Mouse (Mus musculus): ENCODE data around the gene Enox1. TPM values are rescaled to one million over a fixed set of nuclear protein-coding genes. Genes with fewer than 3 reads are reported as not detected.

Enox1 gene
- total RNA-seq, 2 experiments from 2014 or later = 3.3 to 4.0 TPM

DNA sequence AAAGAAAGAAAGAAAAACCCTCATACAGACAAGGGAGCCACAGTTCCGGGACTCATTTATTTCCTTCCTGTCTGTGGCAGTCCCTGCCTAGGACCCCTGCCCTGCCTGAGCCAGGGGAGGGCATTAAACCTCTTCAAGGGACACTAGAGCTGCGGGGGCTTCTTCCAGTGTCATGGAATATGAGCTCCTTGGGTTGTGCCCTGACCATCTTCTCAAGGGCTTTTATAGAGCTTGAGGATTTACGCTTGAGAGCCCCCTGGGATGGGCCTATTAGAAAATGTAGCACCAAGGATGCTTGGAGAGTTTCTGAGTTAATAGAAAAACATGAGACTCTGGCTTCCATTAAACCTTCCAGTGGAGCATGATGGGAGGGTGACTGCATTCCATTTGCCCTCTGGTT is 39.7 kb downstream of the Enox1 start:
- no peak for DNase-seq

- DNase-seq = no peak
Observed at GRCm38 (mm10) chr14:77197414-77197915, 40.9 kb downstream of the Enox1 start.

GRCm38 (mm10) chr14:77210889-77211288 is 54.3 kb downstream of the Enox1 start:
- DNase-seq = no peak

- DNase-seq = no peak
Observed at GRCm38 (mm10) chr14:77213210-77213609, 56.6 kb downstream of the Enox1 start.

DNA sequence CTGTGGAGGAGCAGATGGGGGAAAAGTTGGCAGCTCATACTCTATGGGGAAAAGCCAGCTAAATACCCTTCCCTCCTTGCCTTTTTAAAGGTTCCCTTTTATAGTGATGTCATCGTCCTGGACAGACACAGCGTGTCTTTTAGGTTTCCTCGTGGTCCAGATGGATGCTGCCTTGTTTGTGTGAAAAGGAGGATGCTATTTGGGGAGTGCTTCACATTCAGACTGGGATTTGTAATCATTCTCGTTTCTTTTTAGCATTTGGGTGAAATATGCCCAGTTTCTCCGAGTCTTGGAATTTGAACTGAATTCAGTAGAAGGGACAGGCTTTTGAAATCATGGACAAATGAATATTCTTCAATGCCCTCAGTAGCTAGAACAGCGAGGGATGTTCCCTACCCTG is 58.3 kb downstream of the Enox1 start:
- DNase-seq = no peak

DNA sequence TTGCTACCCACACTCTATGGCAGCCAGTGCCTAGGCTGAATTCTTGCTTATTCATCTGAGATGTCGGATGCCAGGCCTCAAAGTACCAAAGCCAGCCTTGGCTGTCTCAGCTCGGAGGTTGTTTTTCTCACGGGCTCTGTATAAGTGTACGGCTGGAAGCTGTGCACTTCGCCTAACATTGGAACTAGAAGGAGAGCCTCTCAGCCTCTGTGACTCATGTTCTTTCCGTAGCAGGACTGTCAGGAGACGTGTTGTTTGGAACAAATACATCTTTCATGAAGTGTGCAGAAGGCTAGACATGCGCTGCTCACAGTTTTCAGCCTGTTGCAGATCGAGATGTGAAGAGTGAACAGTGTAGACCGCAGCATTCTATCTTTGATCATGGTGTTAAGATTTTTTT is 68.8 kb downstream of the Enox1 start:
- no peak for DNase-seq

DNA sequence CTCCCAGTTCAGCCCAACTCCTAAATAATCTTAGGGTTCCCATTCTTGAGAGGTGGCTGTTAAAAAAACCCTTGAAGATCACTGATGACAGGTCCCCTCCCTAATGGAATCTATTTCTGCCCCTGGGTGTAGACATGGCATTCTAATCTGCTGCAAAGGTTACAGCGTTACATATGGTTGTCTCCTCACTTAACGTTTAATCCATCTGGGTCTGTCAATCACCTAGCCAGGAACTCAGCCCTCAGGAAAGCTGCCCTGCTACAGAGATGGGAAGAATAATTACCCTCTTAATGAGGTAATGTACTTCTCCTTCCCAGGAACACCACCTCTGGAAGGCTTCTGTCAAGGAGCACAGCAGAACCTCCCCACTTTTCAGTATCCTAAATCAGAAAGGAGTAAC is 82.2 kb downstream of the Enox1 start:
- DNase-seq = no peak

DNA sequence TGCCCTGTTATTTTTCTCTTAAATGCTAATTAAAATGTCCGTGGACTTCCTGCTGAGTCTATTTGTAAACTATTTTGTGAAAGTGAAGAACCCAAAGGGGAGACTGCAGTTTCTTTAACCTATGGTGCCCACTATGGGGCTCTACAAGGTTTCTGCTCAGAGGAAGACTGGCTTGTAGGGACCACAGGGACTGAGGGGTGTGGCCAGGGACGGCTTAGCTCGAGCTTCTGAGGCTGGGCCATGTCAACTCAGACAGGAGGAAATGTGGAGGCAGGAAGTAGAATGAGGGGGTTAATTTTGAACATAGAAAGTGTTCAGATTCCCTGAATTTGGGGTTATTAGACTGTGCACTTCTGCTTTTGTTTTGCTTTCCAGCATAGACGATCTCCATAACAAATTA is 82.8 kb downstream of the Enox1 start:
- DNase-seq = no peak

- no peak for DNase-seq
Observed at GRCm38 (mm10) chr14:77246977-77247376, 90.4 kb downstream of the Enox1 start.

DNA sequence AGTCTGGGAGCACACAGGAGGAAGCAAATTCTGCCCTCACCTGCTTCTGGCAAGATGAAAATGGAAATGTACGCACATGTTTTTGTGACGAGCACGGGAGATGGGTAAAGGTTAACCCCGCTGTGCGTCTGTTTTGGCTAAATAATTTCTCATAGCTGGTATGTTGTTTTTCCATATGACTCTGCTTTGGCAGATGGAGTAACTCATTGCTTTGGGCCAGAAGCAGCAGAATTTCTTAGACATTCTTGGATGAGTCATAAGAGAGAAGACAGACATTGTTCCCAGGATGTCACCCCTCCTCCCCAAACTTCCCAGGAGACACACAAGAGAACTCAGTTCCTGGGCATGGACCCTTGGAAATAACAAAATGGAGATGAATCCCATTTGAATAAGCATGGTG is 91.9 kb downstream of the Enox1 start:
- DNase-seq = no peak

GRCm38 (mm10) chr14:77248946-77249345 is 92.4 kb downstream of the Enox1 start:
- no peak for DNase-seq

GRCm38 (mm10) chr14:77250652-77251238 is 94.2 kb downstream of the Enox1 start:
- no peak for DNase-seq

- DNase-seq = no peak
Observed at GRCm38 (mm10) chr14:77255201-77255600, 98.6 kb downstream of the Enox1 start.

GRCm38 (mm10) chr14:77255711-77256110 is 99.1 kb downstream of the Enox1 start:
- peak; percentile 11 for DNase-seq

- no peak for DNase-seq
Observed at GRCm38 (mm10) chr14:77256943-77257342, 100.4 kb downstream of the Enox1 start.

DNA sequence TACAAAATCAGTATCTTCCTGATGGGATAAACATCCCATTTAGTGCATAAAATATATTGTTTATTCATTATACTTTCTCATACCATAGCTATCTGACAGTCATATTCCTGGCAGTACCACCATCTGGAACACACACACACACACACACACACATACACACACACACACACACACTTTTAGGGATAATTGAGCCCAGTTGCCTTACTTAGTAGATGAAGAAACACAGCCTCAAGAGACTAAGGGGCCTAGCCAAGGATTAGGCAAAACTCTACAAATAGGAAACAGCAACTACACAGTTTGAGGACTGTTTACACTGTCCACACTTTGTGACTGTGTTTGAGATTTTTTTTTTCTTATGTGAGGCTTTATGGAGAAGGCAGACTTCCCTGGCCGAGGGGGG is 100.9 kb downstream of the Enox1 start:
- DNase-seq = no peak

DNA sequence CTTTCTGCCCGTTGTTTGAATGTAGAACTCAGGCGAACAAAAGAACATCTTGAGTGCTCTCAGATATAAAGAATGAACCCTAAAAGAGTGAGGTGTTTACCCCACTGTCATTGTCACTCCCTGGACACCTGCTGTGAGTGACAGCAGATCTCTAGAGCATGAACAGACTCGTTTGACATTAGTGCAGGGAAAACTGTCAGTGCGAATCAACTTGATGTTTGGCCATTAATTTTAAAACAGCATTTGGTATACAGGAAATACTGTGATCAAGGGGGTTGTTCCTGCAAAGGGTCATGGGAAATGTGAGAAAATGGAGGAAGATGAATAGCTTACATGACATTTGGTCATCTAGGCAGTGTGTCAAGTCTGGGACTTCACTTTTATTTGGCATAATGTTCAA is 101.6 kb downstream of the Enox1 start:
- DNase-seq = no peak

GRCm38 (mm10) chr14:77259686-77260085 is 103.1 kb downstream of the Enox1 start:
- DNase-seq = no peak

DNA sequence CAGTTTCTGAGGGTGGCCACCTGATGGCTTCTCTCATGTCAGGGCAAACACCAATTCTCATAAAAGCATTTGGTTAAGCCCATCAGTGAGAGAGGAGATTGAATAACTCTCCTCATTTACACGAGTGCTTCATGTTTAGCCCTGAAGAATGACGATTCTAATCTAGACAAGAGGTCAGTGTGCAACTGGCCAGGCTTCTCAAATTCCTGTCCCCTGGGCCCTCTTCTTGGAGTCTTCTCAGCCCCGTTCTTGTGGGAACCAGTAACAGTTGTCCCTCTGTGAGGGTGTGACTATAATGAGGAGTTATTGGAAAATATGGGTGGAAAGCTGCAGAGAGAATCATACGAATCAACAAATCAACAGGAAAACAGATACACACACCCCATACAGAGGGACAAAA is 103.5 kb downstream of the Enox1 start:
- DNase-seq = no peak

DNA sequence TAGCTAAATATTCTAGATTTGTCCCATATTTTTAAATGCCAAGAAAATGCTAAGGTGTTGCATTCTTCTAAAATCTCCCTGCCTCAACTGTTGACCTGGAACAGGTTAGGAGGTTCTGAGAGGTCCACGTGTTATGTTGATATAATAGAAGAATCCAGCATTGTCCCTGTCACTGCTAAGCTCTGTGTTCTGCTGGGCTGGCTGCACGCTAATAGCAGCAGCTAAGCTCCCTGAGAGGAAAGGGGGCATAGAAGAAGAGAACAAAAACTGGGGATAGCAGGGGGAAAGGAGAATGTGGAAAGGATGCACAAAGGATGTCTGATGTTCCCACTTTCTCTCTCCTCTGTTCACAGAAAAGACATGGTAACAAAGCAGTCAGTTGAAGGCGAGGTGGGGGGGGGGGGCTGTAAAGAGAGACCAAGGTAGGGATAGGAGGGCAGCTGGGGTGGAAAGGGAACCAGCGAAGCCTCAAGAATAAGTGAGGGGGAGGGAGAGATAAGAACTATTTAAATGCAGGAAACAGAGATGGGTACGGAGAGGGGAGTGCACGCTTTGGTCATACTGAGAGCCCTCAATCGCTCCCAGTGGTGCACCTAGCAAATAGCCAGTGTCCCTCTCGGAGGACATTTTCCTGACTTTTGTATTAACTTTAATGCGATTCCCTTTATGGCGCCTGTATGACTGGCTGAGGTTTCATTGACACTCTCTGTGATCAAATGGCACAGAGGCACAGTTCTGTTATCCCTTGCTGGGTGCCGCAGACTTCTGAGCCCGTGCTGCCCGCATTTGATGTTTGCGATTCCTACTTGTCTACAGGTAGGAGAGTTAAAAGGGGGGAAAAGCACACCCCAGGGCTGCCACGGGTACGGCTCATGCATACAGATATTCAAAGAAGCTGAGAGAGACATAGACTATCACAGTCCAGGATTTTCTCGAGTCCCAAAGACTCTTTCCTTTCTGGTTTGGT is 110.5 kb downstream of the Enox1 start:
- no peak for DNase-seq

DNA sequence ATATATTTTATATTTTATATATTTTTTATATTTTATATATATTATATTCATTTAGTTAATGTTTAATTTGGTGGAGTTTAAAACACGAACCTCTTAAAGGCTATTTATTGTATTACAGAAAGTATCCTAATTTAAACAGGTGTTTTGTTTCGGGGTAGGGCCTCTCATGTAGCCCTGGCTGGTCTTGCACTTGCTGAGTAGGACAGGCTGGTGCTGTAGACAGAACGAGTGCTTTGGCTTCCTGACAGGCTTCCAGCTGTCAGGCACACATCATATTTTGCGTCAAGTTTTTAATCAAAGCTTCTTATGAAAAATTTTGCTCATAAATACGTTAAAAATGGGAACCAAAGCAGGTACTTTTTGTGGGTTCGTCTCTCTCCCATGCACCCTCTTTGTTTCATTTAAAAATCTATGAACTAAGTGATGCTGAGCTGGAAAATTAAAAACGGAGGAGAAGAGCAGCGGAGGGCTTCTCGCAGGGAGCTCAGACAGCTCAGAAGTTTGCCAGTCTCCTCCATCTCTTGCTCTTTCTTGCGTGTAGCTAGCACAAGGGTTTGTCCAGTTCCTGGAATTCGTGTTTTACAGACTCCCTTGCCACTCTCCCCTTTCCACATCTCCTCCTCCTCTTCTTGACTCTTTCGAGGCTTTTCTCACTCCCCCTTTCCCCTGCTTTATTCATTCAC is 115.8 kb downstream of the Enox1 start:
- peak; percentile 15 for DNase-seq

DNA sequence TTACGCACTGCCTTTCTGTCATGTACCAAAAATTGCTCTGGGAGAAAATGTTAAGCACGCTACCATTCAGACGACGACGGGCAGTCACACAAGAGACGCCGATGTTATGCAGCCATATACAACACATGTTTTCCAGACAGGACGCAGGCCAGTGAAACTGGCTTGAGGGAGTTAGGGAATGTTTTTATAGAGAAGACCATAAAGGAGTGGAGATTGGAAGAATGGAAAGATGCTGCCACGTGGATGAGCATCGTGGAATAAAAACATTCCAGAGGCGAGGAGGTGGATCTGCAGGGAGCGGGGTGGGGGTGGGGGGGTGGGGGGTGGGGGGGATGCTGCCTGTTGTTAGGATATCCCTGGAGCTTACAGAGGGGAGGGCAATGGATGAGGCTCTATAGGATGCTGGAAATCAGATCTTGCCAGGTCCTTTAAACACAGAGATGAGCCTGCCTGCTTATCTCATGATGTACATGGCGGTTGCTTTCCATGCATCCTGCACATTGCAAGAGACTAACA is 116.4 kb downstream of the Enox1 start:
- DNase-seq = no peak

DNA sequence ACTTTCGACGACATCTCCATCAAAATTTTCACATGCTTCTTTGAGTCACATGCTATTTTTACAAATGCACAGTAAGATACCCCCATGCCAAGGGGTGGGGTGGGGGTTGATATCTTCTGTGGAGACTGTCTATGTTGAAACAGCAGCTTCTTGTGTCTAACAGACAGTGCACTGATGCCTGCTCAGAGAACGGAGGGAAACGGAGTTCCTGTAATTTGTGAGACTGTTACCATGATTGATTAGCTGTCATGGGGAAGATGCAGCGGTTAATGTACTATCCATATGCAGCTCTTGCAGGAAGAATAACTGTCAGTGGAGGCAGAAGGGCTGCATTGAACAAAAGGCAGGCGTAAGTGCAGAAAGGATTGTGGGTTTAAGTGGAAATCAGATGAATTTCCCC is 117.2 kb downstream of the Enox1 start:
- no peak for DNase-seq
